Mouse (Mus musculus): ENCODE data around the gene Slc25a21. TPM values are rescaled to one million over a fixed set of nuclear protein-coding genes. Genes with fewer than 3 reads are reported as not detected.

The Slc25a21 gene
- total and polyA plus RNA-seq, 2 experiments from 2014 or later: 0.19 to 0.29 TPM

DNA sequence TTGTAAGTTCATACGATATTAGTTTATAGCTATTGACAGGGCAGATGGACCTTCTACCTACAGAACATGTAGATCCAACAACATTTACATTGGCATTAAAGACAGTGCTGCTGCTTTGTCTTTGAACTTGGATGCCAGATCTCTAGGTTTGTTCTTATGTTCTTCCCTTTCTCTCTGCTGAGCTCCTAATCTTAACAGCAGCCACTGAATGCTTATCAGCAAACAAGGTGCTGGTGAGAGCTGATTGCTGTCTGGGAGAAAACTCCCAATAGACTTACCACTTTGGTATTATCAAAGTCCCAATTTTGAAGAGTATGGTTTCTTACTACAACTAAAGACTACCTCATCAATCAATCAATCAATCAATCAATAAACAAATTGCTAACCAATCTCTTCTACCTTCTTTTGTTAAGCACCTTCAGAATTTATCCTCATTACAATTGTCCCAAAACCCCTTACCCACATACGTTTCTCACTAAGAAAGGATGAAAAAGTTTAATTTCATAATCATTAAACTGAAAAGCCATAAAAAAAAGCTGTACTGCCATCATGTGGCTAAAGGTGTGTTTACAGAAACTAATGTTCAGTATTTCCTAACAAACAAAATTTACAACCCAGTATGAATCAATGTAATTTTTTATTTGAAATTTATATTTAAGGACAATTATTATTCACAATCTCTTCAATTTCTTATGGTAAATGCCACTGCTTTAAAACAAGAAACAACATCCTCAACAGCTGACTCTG, 12.7 kb downstream of the Slc25a21 start:
- no peak overlapping the region for H3K4me2 ChIP-seq (ENCODE audit: low read depth)
- TF ChIP-seq CTCF (IDR thresholded peaks at IDR 0.05; ENCODE audit: low read depth): peak; percentile 48; the same call in 1 of the 2 replicates
- no peaks in the 10 kb centered on the region for H3K36me3 ChIP-seq (ENCODE audit: insufficient read depth)
- H3K27ac ChIP-seq (ENCODE audit: low read depth, low read length): no peak overlapping the region
- no peaks in the 10 kb centered on the region for H3K9me3 ChIP-seq (ENCODE audit: low read length)
- H3K4me1 ChIP-seq (ENCODE audit: insufficient read depth): no peaks in the 10 kb centered on the region
- H3K9ac ChIP-seq: no peak overlapping the region
- no peak; the same call in 1 of the 2 replicates for ATAC-seq
- no peak overlapping the region for H3K4me3 ChIP-seq (ENCODE audit: low read depth, low read length)
- 61% methylated on average over 2 of the region's 2 CpGs for WGBS
- DNase-seq: peak; percentile 14
- no peaks in the 10 kb centered on the region for H3K27me3 ChIP-seq (ENCODE audit: insufficient read depth, low read length)

DNA sequence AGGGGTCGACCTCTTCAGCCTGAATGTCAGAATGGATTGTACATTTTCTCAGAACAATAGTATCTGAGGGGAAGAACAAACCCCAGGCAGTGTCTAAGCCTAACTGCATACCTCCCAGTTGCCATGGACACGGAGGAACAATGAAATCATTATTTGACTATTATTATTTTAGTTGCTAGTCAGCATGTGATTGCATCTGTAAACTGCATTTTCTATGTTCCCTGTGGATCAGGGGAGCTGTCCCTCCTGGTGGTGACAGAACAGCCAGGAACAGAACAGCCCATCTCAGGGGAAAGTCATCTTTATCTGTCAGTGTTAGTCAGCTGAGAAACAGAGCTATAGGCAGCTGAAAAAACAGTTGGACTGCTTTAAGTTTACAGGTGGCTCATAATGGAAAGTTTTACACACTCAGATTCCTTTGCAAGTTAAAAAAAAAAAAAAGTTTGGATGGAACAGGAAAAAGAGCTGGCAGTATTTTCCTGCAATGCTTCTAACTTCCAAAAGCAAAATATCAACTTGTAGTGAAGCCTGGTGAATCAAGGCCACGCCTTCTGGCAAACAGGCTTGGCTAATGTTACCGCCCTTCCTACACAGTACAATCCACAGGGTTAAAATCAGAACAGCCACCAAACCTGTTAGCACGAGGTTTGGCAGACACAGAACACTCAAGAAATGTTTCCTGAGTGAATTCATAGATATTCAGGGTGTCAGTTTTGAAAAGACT, 17.6 kb downstream of the Slc25a21 start:
- no peaks in the 10 kb centered on the region for H3K36me3 ChIP-seq (ENCODE audit: insufficient read depth)
- DNase-seq (no peak), ATAC-seq (peak; percentile 40; the same call in 1 of the 2 replicates)
- no peak overlapping the region for H3K4me2 ChIP-seq (ENCODE audit: low read depth)
- 15% methylated on average over 5 of the region's 5 CpGs for WGBS
- H3K4me3 ChIP-seq (ENCODE audit: low read depth, low read length): no peak overlapping the region
- H3K27ac ChIP-seq (ENCODE audit: low read depth, low read length): no peak overlapping the region
- H3K27me3 ChIP-seq (ENCODE audit: insufficient read depth, low read length): no peaks in the 10 kb centered on the region
- H3K9me3 ChIP-seq (ENCODE audit: low read length): no peaks in the 10 kb centered on the region
- no peak overlapping the region for H3K9ac ChIP-seq
- no peaks in the 10 kb centered on the region for H3K4me1 ChIP-seq (ENCODE audit: insufficient read depth)
- TF ChIP-seq CTCF (IDR thresholded peaks at IDR 0.05; ENCODE audit: low read depth): no peak

DNA sequence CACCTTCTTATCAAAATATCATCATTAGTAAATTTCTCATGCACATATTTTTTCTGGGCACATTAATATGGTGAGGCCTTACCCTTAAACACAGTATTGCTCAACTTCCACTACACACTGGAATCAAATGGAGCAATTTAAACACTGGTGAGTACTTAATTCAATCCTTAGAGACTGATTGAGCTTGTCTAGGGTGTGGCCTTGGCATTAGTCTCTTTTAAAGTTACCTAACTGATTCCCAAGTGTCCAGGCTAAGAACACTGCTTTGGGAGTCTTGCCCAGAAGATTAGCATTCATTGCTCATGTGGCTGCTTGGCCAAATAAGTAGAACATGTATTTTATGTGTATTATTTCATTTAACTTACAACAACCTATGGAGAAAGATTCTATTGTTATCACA, 18.5 kb downstream of the Slc25a21 start:
- no peaks in the 10 kb centered on the region for H3K9me3 ChIP-seq (ENCODE audit: low read length)
- H3K4me1 ChIP-seq (ENCODE audit: insufficient read depth): no peaks in the 10 kb centered on the region
- no peak for ATAC-seq
- H3K36me3 ChIP-seq (ENCODE audit: insufficient read depth): no peaks in the 10 kb centered on the region
- H3K4me2 ChIP-seq (ENCODE audit: low read depth): no peak overlapping the region
- H3K4me3 ChIP-seq (ENCODE audit: low read depth, low read length): no peak overlapping the region
- no peak overlapping the region for H3K9ac ChIP-seq
- DNase-seq: no peak
- H3K27ac ChIP-seq (ENCODE audit: low read depth, low read length): no peak overlapping the region
- H3K27me3 ChIP-seq (ENCODE audit: insufficient read depth, low read length): no peaks in the 10 kb centered on the region
- TF ChIP-seq CTCF (IDR thresholded peaks at IDR 0.05; ENCODE audit: low read depth): no peak

DNA sequence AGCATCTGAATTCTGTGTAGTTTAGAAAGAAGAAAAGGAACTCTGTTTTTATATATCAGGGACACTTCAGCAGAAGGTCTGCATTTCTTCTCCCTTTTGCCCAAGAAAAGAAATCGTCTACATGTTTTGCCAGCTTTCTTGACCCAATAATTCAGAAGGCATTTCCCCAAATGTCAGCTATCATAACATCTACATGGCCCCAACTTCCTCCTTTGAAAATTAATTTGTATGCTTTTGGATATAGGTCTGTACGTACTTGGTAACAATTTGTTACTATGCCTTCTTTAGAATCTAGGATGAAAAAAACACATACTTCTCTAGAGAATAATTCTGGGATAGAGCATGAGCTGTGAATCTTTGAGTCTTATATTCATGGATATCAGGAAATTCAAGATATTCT, 34.0 kb downstream of the Slc25a21 start:
- Histone ChIP-seq H3K36me3 (ENCODE audit: insufficient read depth) (no peaks in the 10 kb centered on the region), H3K9me3 (ENCODE audit: low read length) (no peaks in the 10 kb centered on the region), H3K27me3 (ENCODE audit: insufficient read depth, low read length) (no peaks in the 10 kb centered on the region), H3K27ac (ENCODE audit: low read depth, low read length) (no peak overlapping the region), H3K4me3 (ENCODE audit: low read depth, low read length) (no peak overlapping the region), H3K9ac (no peak overlapping the region), H3K4me2 (ENCODE audit: low read depth) (no peak overlapping the region), H3K4me1 (ENCODE audit: insufficient read depth) (no peaks in the 10 kb centered on the region)
- ATAC-seq (no peak), DNase-seq (no peak)
- WGBS: 81% methylated on average over 2 of the region's 2 CpGs
- no peak for TF ChIP-seq CTCF (IDR thresholded peaks at IDR 0.05; ENCODE audit: low read depth)

DNA sequence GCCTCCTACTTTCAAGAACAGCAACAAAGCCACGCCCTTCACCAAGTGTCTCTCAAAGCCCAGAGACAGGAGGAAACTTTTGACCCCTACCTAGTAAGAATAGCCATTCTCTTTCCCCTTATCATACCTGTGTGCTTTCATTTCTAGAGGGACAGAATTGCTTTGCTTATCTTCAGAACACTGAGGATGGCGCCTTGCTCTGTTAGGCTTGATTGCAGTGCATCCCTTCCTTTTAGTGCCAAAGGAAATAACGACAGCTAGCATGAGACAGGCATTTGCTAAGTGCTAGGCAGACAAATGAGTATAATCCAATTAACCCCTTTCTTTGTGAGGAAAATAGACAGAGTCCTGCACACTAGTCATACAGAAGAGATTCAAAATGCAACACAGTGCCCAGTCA, 34.4 kb downstream of the Slc25a21 start:
- Histone ChIP-seq H3K27me3 (ENCODE audit: insufficient read depth, low read length) (no peaks in the 10 kb centered on the region), H3K9ac (no peak overlapping the region), H3K27ac (ENCODE audit: low read depth, low read length) (no peak overlapping the region), H3K36me3 (ENCODE audit: insufficient read depth) (no peaks in the 10 kb centered on the region), H3K4me2 (ENCODE audit: low read depth) (no peak overlapping the region), H3K9me3 (ENCODE audit: low read length) (no peaks in the 10 kb centered on the region), H3K4me3 (ENCODE audit: low read depth, low read length) (no peak overlapping the region), H3K4me1 (ENCODE audit: insufficient read depth) (no peaks in the 10 kb centered on the region)
- no peak for TF ChIP-seq CTCF (IDR thresholded peaks at IDR 0.05; ENCODE audit: low read depth)
- DNase-seq (no peak), ATAC-seq (no peak)
- WGBS: 57% methylated on average over 3 of the region's 3 CpGs

DNA sequence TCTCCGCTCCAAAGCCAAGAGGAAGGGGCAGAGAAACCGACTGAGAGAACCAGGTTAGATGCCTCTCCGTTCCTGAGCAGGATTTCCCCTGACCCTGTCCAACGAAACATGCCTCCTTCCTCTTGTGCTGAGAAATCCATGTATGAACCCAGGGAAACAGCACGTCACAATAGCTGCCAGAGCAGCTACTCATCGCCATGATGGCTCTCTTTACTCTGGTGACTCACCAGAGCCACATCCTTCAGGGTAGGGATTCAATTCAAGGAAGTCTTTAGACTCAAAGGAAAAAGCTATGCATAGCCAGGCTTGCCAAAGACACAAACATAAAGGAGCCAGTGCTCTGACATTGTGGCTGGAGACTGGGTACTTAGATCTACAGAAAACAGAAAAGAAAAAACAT, 37.4 kb downstream of the Slc25a21 start:
- H3K27me3 ChIP-seq (ENCODE audit: insufficient read depth, low read length): no peaks in the 10 kb centered on the region
- TF ChIP-seq CTCF (IDR thresholded peaks at IDR 0.05; ENCODE audit: low read depth): no peak

DNA sequence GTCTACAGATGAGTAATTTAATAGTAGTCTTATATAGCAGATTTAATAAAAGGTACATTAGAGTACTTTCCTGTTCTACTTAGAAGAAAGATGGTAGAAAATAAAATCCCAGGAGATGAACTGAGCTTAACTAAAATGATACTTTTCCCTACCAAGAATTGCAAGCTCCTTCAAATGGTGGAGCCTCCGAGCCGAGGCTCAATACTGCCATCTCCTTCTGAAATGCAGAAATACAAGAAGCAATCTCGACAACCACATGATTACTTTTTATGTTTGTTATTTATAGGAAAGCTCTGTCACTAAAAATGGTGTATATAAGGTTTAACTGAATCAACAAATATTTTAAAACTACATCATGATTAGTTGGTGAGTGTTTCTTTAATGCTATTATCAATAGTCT, 39.0 kb downstream of the Slc25a21 start:
- Histone ChIP-seq H3K27ac (ENCODE audit: low read depth, low read length) (no peak overlapping the region), H3K4me1 (ENCODE audit: insufficient read depth) (no peaks in the 10 kb centered on the region), H3K4me3 (ENCODE audit: low read depth, low read length) (no peak overlapping the region), H3K4me2 (ENCODE audit: low read depth) (no peak overlapping the region), H3K27me3 (ENCODE audit: insufficient read depth, low read length) (no peaks in the 10 kb centered on the region), H3K36me3 (ENCODE audit: insufficient read depth) (no peaks in the 10 kb centered on the region), H3K9ac (no peak overlapping the region), H3K9me3 (ENCODE audit: low read length) (no peaks in the 10 kb centered on the region)
- 72% methylated on average over 3 of the region's 3 CpGs for WGBS
- no peak for DNase-seq
- no peak for ATAC-seq
- peak; percentile 58 for TF ChIP-seq CTCF (IDR thresholded peaks at IDR 0.05; ENCODE audit: low read depth)

More for the DNA sequence above, 37.4 kb downstream of the Slc25a21 start:
- no peak for DNase-seq
- no peak overlapping the region for H3K9ac ChIP-seq
- WGBS: 83% methylated on average over 6 of the region's 6 CpGs
- no peaks in the 10 kb centered on the region for H3K4me1 ChIP-seq (ENCODE audit: insufficient read depth)
- H3K4me2 ChIP-seq (ENCODE audit: low read depth): no peak overlapping the region
- no peaks in the 10 kb centered on the region for H3K36me3 ChIP-seq (ENCODE audit: insufficient read depth)
- H3K4me3 ChIP-seq (ENCODE audit: low read depth, low read length): no peak overlapping the region
- ATAC-seq: no peak
- no peak overlapping the region for H3K27ac ChIP-seq (ENCODE audit: low read depth, low read length)
- no peaks in the 10 kb centered on the region for H3K9me3 ChIP-seq (ENCODE audit: low read length)

Measured in forebrain, postnatal 0 days (tissue).